Mouse (Mus musculus) intestine, postnatal 0 days (tissue): ENCODE measurements around the gene Naga. TPM values are rescaled to one million over a fixed set of nuclear protein-coding genes. Genes with fewer than 3 reads are reported as not detected.
"Not testable (repeated sequence)": the region's sequence is repeated elsewhere in the genome, so short reads cannot be mapped to it uniquely, and the experiment has no call there.

Experiments used
- ATAC-seq: fragments of 200-750 bp; cut with Nextera tagmentation; 2 replicates; pipeline ENCODE4 v1.8.0; 2017; ENCODE audit warnings: mild to moderate bottlenecking, moderate TSS enrichment, moderate library complexity
- H3K27ac ChIP-seq: fragments of 300-500 bp; sonication (generic); 2 replicates; pipeline ENCODE4 v1.5.1; 2014; ENCODE audit warnings: mild to moderate bottlenecking, low read depth, low read length, moderate library complexity
- H3K27me3 ChIP-seq: fragments of 300-500 bp; sonication (generic); replicated peaks from 2 replicates; pipeline ENCODE4 v1.6.1; 2014; ENCODE audit warnings: low read length, mixed read lengths; ENCODE audit not compliant: control insufficient read depth, insufficient read depth
- H3K36me3 ChIP-seq: fragments of 300-500 bp; sonication (generic); 2 replicates; pipeline ENCODE4 v1.6.1; 2014; ENCODE audit warnings: mild to moderate bottlenecking, moderate library complexity; ENCODE audit not compliant: control insufficient read depth, insufficient read depth
- H3K4me1 ChIP-seq: fragments of 300-500 bp; sonication (generic); replicated peaks from 2 replicates; pipeline ENCODE4 v1.6.1; 2014; ENCODE audit warnings: antibody characterized with exemption, low read length, mixed read lengths; ENCODE audit not compliant: control insufficient read depth, insufficient read depth
- H3K4me2 ChIP-seq: fragments of 300-500 bp; sonication (generic); replicated peaks from 2 replicates; pipeline ENCODE4 v1.6.1; 2014; ENCODE audit warnings: low read depth, mild to moderate bottlenecking, moderate library complexity
- H3K4me3 ChIP-seq: fragments of 300-500 bp; sonication (generic); 2 replicates; pipeline ENCODE4 v1.5.1; 2014; ENCODE audit warnings: low read depth, low read length
- H3K9ac ChIP-seq: fragments of 300-500 bp; sonication (generic); 2 replicates; pipeline ENCODE4 v1.6.1; 2014; ENCODE audit warnings: mild to moderate bottlenecking, low read depth, low read length
- H3K9me3 ChIP-seq: fragments of 300-500 bp; sonication (generic); 2 replicates; pipeline ENCODE4 v1.6.1; 2016; ENCODE audit warnings: mixed run types; ENCODE audit not compliant: control insufficient read depth
- CTCF ChIP-seq: sonication (generic); IDR thresholded peaks from 2 replicates; pipeline ENCODE4 v1.5.1; 2016; ENCODE audit warnings: low read depth, mild to moderate bottlenecking, control low read depth, antibody characterized with exemption, moderate library complexity
- WGBS: fragments of 180-500 bp; shearing (Covaris S2); extraction: QIAGEN DNeasy Blood & Tissue Kit; methylation state at CpG from one replicate; pipeline ENCODE4 v1.1.7; 2014; 5-methylcytosine and 5-hydroxymethylcytosine counted together
- polyA plus RNA-seq: library from polyadenylated mRNA; unstranded; fragments of >200 nt; fragmentation: Nextera tagmentation; extraction: Ambion mirVana; gene quantifications from 2 replicates; pipeline ENCODE4 v1.2.1, GENCODE M21; 2015

Gene Naga
- polyA plus RNA-seq, 1 experiment from 2014 or later: 1,439 TPM

DNA sequence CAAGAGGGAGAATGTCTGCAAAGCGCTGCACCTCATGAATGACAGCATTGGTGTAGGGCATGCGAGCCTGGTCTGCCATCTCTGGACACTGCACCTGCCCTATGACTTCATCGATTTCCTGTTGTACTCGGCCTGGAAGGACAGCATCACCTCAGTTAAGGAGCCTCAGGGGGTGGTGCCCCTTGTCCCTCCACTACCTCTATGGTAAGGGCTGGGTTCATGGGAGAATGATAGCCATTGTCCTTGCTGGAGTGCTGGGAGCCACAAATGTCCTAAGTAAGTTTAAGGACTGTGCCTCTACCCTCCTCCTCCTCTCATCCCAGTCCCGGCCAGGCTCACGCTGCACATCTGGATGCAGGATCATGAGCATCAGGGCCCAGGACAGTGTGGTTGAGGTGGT lies 33.7 kb upstream of the Naga start:
- no peak overlapping the region for H3K9ac ChIP-seq
- ATAC-seq: no peak
- 89% methylated on average over 6 of the region's 6 CpGs for WGBS
- no peak overlapping the region for H3K4me3 ChIP-seq
- no peak for TF ChIP-seq CTCF
- H3K27ac ChIP-seq: no peak overlapping the region
- H3K4me2 ChIP-seq: no peak overlapping the region
- H3K27me3 ChIP-seq: no peaks in the 10 kb centered on the region
- H3K4me1 ChIP-seq: no peaks in the 10 kb centered on the region
- peaks cover 14% of the 10 kb centered on the region for H3K36me3 ChIP-seq
- H3K9me3 ChIP-seq: no peaks in the 10 kb centered on the region

GRCm38 (mm10) chr15:82368851-82369250 lies 30.1 kb upstream of the Naga start:
- Histone ChIP-seq H3K27me3 (no peaks in the 10 kb centered on the region), H3K36me3 (peaks cover 13% of the 10 kb centered on the region), H3K27ac (no peak overlapping the region), H3K4me2 (no peak overlapping the region), H3K4me3 (no peak overlapping the region), H3K9me3 (no peaks in the 10 kb centered on the region), H3K9ac (no peak overlapping the region), H3K4me1 (no peaks in the 10 kb centered on the region)
- 90% methylated on average over 1 of the region's 1 CpGs for WGBS
- no peak for TF ChIP-seq CTCF
- ATAC-seq: no peak

- Histone ChIP-seq H3K4me3 (no peak overlapping the region), H3K27me3 (no peaks in the 10 kb centered on the region), H3K4me2 (no peak overlapping the region), H3K27ac (no peak overlapping the region), H3K36me3 (peaks cover 9% of the 10 kb centered on the region; the same call in 1 of the 2 replicates), H3K9me3 (no peaks in the 10 kb centered on the region), H3K9ac (no peak overlapping the region), H3K4me1 (no peaks in the 10 kb centered on the region)
- 90% methylated on average over 4 of the region's 4 CpGs for WGBS
- TF ChIP-seq CTCF: no peak
- ATAC-seq: no peak
Observed at GRCm38 (mm10) chr15:82368146-82368545, 29.4 kb upstream of the Naga start.

DNA sequence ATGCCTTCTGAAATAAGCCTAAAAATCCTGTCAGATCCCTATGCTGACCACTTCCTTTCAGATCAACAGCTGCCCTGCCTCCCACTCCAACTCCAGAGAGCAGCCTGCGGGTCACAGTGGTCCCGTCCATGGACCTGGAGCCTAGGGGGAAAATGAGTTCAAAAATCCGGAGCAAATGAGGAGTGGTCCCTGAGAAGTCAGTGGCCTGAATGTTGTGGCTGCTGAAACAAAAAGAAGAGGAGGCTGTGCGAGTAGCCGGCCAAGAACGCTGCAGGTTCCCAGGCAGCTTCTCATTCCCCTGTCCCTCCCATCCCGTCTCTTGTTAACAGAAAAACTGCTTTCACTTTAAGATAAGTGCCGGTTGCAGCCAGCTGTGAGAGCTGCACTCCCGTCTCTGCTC lies 25.8 kb upstream of the Naga start:
- peak overlapping the region; percentile 24; the same call in 1 of the 2 replicates for H3K4me2 ChIP-seq
- ATAC-seq, H3K4me3 ChIP-seq, H3K27me3 ChIP-seq, H3K9ac ChIP-seq, H3K36me3 ChIP-seq, H3K9me3 ChIP-seq, H3K27ac ChIP-seq, H3K4me1 ChIP-seq: not testable (repeated sequence)
- 20% methylated on average over 6 of the region's 9 CpGs for WGBS

DNA sequence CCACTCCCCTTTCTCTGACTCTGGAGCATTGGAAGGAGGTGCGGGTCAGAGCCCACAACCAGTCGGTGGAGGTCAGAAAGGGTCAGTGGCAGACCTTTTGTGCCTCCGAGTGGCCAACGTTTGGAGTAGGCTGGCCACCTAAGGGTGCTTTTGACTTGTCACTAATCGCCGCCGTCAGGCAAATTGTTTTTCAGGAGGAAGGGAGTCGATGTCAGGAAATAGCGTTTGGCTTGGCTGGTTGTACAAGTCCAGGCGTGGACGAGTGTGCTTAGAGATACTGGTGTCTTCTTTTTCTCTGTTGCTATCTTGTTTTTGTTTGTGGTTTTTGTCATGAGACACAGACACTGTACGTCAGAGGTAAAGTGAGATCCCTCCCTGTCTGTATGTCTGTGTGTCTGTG lies 25.1 kb upstream of the Naga start:
- not testable (repeated sequence) for H3K4me1 ChIP-seq, H3K9ac ChIP-seq, H3K4me2 ChIP-seq, H3K36me3 ChIP-seq, H3K27me3 ChIP-seq, ATAC-seq, H3K27ac ChIP-seq, H3K9me3 ChIP-seq, H3K4me3 ChIP-seq
- WGBS: 80% methylated on average over 7 of the region's 12 CpGs

DNA sequence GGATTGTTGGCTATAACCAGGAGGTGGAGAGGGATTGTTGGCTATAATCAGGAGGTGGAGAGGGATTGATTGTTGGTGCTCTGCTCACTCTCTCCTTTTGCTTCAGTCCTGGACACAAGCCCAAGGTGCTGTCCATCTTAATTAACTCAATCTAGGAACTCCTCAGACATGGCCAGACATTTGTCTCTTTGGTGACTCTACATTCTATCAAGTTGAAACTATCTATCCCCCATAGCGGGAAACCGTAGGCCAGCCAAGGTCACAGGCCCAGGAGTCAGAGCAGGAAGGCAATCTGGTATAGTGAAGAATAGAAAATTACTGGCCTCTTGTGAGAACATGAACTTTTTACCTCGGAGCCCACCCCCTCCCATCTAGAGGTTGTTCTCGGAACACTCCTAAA lies 23.5 kb upstream of the Naga start:
- Histone ChIP-seq H3K4me1 (no peaks in the 10 kb centered on the region), H3K4me3 (no peak overlapping the region), H3K9me3 (no peaks in the 10 kb centered on the region), H3K27me3 (no peaks in the 10 kb centered on the region), H3K36me3 (no peaks in the 10 kb centered on the region), H3K9ac (no peak overlapping the region), H3K27ac (peak overlapping the region; percentile 85), H3K4me2 (no peak overlapping the region)
- TF ChIP-seq CTCF: no peak
- no peak for ATAC-seq
- 78% methylated on average over 3 of the region's 4 CpGs for WGBS

- H3K27me3 ChIP-seq: no peaks in the 10 kb centered on the region
- peak; percentile 76 for TF ChIP-seq CTCF
- 46% methylated on average over 11 of the region's 11 CpGs for WGBS
- H3K27ac ChIP-seq: peak overlapping the region; percentile 85
- ATAC-seq: peak; percentile 97
- no peak overlapping the region for H3K4me2 ChIP-seq
- H3K9ac ChIP-seq: no peak overlapping the region
- H3K4me1 ChIP-seq: no peaks in the 10 kb centered on the region
- H3K36me3 ChIP-seq: no peaks in the 10 kb centered on the region
- H3K9me3 ChIP-seq: no peaks in the 10 kb centered on the region
- H3K4me3 ChIP-seq: no peak overlapping the region
Observed at GRCm38 (mm10) chr15:82361459-82362018, 22.8 kb upstream of the Naga start.
